ENCODE assay signal across 19 mouse cellular contexts in the genomic region with DNA sequence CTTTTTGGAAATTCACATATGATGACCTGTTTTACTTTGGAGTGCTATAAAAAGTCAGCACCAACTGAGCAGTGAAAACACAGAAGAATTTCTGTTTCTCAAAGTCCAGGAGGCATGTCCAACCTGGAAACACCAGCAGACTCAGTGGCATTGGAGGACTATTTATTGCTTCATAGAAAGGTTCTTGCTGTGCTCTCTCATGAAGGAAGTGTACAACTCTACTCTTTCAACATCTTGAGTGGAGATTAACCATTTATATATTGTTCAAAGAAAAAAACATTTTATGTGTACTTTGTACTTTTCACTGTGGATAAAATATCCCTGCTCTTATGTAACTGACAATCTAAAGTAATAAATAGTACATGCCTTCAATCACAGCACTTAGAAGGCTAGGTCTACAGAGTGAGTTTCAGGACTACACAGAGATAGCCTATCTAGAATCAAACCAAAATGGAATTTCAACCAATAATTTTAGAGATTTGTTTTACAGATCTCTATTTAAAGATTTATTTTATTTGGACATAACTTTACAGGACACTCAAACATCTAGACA.
"Had no signal": no experiment of that assay in that cellular context is flagged by ENCODE, and none has a peak within 500 bp of the region (broad histone marks: within the 10 kb centered on the region; RNA-seq: fewer than 3 reads in every experiment).

No protein-coding gene starts in this region.

- H3K4me1 ChIP-seq: liver, embryonic 15.5 days; midbrain, embryonic 12.5 days; neural tube, embryonic 13.5 days; neural tube, embryonic 15.5 days had no signal

- H3K9ac ChIP-seq: liver, embryonic 15.5 days; liver, postnatal 0 days; lung, embryonic 14.5 days; midbrain, embryonic 12.5 days; neural tube, embryonic 13.5 days; neural tube, embryonic 15.5 days had no signal

- H3K9me3 ChIP-seq: liver, embryonic 15.5 days; midbrain, embryonic 12.5 days; neural tube, embryonic 13.5 days; neural tube, embryonic 15.5 days had no signal

- DNase-seq: liver, postnatal 0 days; lung, embryonic 14.5 days; lung, postnatal 10 days; lung, postnatal 4 days; midbrain, embryonic 14.5 days; retina, postnatal 1 day; right cerebral cortex, adult 18-20 months; right cerebral cortex, postnatal 25 days; right cerebral cortex, postnatal 4 days; spleen, adult 18-20 months; thymus, adult 18-20 months; thymus, postnatal 14 days; thymus, postnatal 36 days had no signal

- ATAC-seq: liver, postnatal 0 days; midbrain, embryonic 16.5 days had no signal

- H3K27ac ChIP-seq: liver, embryonic 15.5 days; midbrain, embryonic 12.5 days; neural tube, embryonic 13.5 days; neural tube, embryonic 15.5 days had no signal

- H3K27me3 ChIP-seq: liver, embryonic 15.5 days; midbrain, embryonic 12.5 days; neural tube, embryonic 13.5 days; neural tube, embryonic 15.5 days had no signal

- H3K36me3 ChIP-seq: liver, embryonic 15.5 days; midbrain, embryonic 12.5 days; neural tube, embryonic 13.5 days; neural tube, embryonic 15.5 days had no signal

- H3K4me3 ChIP-seq: liver, embryonic 15.5 days; midbrain, embryonic 12.5 days; myocyte; neural tube, embryonic 13.5 days; neural tube, embryonic 15.5 days had no signal

- H3K4me2 ChIP-seq: liver, embryonic 15.5 days; lung, embryonic 14.5 days; midbrain, embryonic 12.5 days; neural tube, embryonic 13.5 days; neural tube, embryonic 15.5 days had no signal
